Mouse (Mus musculus): ENCODE measurements around the gene Gzmk. TPM values are rescaled to one million over a fixed set of nuclear protein-coding genes. Genes with fewer than 3 reads are reported as not detected.

The Gzmk gene
- polyA plus RNA-seq, 1 experiment from 2014 or later: not detected

Other genes with a start within 250 kb of the Gzmk start
- 4.3 and 4.9 TPM in 2 replicates for gene Ccno, start 238.1 kb downstream of the Gzmk start, polyA plus RNA-seq (2016; fragmentation: Nextera tagmentation; extraction: Ambion mirVana)
- 2.9 and 3.6 TPM in 2 replicates for gene Mcidas, start 232.1 kb downstream of the Gzmk start, polyA plus RNA-seq (2016; fragmentation: Nextera tagmentation; extraction: Ambion mirVana)
- gene Cdc20b, start 190.8 kb downstream of the Gzmk start, polyA plus RNA-seq (2016; fragmentation: Nextera tagmentation; extraction: Ambion mirVana): 1.7 and 1.9 TPM in 2 replicates
- gene Gpx8, start 179.5 kb downstream of the Gzmk start, polyA plus RNA-seq (2016; fragmentation: Nextera tagmentation; extraction: Ambion mirVana): 88.0 and 94.2 TPM in 2 replicates
- gene Gzma, start 124.9 kb downstream of the Gzmk start, polyA plus RNA-seq (2016; fragmentation: Nextera tagmentation; extraction: Ambion mirVana): not detected in 2 replicates
- 1.7 and 2.2 TPM in 2 replicates for gene Esm1, start 16.2 kb downstream of the Gzmk start, polyA plus RNA-seq (2016; fragmentation: Nextera tagmentation; extraction: Ambion mirVana)
- gene BC067074, start 67.3 kb upstream of the Gzmk start, polyA plus RNA-seq (2016; fragmentation: Nextera tagmentation; extraction: Ambion mirVana): 1.8 TPM in 2 replicates